Mouse (Mus musculus): ENCODE results near the gene Sar1b.
A peak's percentile ranks its signal among the peaks of the same experiment; 100 is the strongest.
"Not testable (repeated sequence)": the region's sequence is repeated elsewhere in the genome, so short reads cannot be mapped to it uniquely, and the experiment has no call there.

Gene Sar1b

GRCm38 (mm10) chr11:51763213-51763907 is at the start of gene Sar1b, which contains the start of gene Sec24a:
TSS of gene Sar1b (plus strand) at chr11:51763687.
TSS of gene Sec24a (minus strand) at chr11:51763634.
- DNase-seq (ENCODE audit: low spot score in 2 of 2) = peak; percentile 61 to 69

- DNase-seq (ENCODE audit: low spot score in 2 of 2) = no peak
Measured at GRCm38 (mm10) chr11:51721066-51721465, 42.4 kb upstream of the Sar1b start.

- DNase-seq (ENCODE audit: low spot score in 2 of 2) = no peak
Measured at GRCm38 (mm10) chr11:51732883-51733282, 30.6 kb upstream of the Sar1b start.

- DNase-seq (ENCODE audit: low spot score in 2 of 2) = not testable (repeated sequence)
Measured at GRCm38 (mm10) chr11:51734218-51734617, 29.3 kb upstream of the Sar1b start.

GRCm38 (mm10) chr11:51738651-51739403 is 24.7 kb upstream of the Sar1b start:
- no peak for DNase-seq (ENCODE audit: low spot score in 2 of 2)

GRCm38 (mm10) chr11:51740701-51741100 is 22.8 kb upstream of the Sar1b start:
- no peak for DNase-seq (ENCODE audit: low spot score in 2 of 2)

- no peak for DNase-seq (ENCODE audit: low spot score in 2 of 2)
Measured at GRCm38 (mm10) chr11:51746096-51746495, 17.4 kb upstream of the Sar1b start.

GRCm38 (mm10) chr11:51751623-51752225 is 11.8 kb upstream of the Sar1b start:
- DNase-seq (ENCODE audit: low spot score in 2 of 2) = not testable (repeated sequence)

- DNase-seq (ENCODE audit: low spot score in 2 of 2) = peak in 1 of 2 experiments; percentile 6
Measured at GRCm38 (mm10) chr11:51755621-51756311, 7.7 kb upstream of the Sar1b start.

- peak; percentile 83 for DNase-seq (ENCODE audit: low spot score in 2 of 2)
Measured at GRCm38 (mm10) chr11:51756352-51756771, 7.1 kb upstream of the Sar1b start.

- no peak for DNase-seq (ENCODE audit: low spot score in 2 of 2)
Measured at GRCm38 (mm10) chr11:51757023-51757422, 6.5 kb upstream of the Sar1b start.

- no peak for DNase-seq (ENCODE audit: low spot score in 2 of 2)
Measured at GRCm38 (mm10) chr11:51757625-51758024, 5.9 kb upstream of the Sar1b start.

- not testable (repeated sequence) for DNase-seq (ENCODE audit: low spot score in 2 of 2)
Measured at GRCm38 (mm10) chr11:51758207-51758606, 5.3 kb upstream of the Sar1b start.

GRCm38 (mm10) chr11:51759251-51759650 is 4.2 kb upstream of the Sar1b start:
- no peak for DNase-seq (ENCODE audit: low spot score in 2 of 2)

- DNase-seq (ENCODE audit: low spot score in 2 of 2) = no peak
Measured at GRCm38 (mm10) chr11:51759941-51760657, 3.4 kb upstream of the Sar1b start.

- no peak for DNase-seq (ENCODE audit: low spot score in 2 of 2)
Measured at GRCm38 (mm10) chr11:51761241-51761640, 2.2 kb upstream of the Sar1b start.

- no peak for DNase-seq (ENCODE audit: low spot score in 2 of 2)
Measured at GRCm38 (mm10) chr11:51763955-51764354, 468 bp downstream of the Sar1b start.

GRCm38 (mm10) chr11:51764816-51765215 is 1.3 kb downstream of the Sar1b start:
- DNase-seq (ENCODE audit: low spot score in 2 of 2) = no peak

GRCm38 (mm10) chr11:51767579-51768220 is 4.2 kb downstream of the Sar1b start:
- DNase-seq (ENCODE audit: low spot score in 2 of 2) = no peak

- no peak for DNase-seq (ENCODE audit: low spot score in 2 of 2)
Measured at GRCm38 (mm10) chr11:51768296-51768695, 4.8 kb downstream of the Sar1b start.

- no peak for DNase-seq (ENCODE audit: low spot score in 2 of 2)
Measured at GRCm38 (mm10) chr11:51775507-51775906, 12.0 kb downstream of the Sar1b start.
